Mouse (Mus musculus) spleen, adult 2 months (tissue): ENCODE data around the gene Slc29a1. TPM values are rescaled to one million over a fixed set of nuclear protein-coding genes. Genes with fewer than 3 reads are reported as not detected.

Experiments used
- DNase-seq, 2 experiments: peaks; one replicate each; pipeline versions ENCODE4 v3.0.0 to v3.0.0-alpha.2; 2012 to 2021; ENCODE audit warnings: low spot score in 2 of 2, low read depth in 1 of 2
- H3K27ac ChIP-seq: fragments of 200-500 bp; 2 replicates; pipeline ENCODE4 v1.5.1; 2012; ENCODE audit warnings: low read length, inconsistent platforms; ENCODE audit not compliant: insufficient read depth
- H3K27me3 ChIP-seq: fragments of 200-500 bp; 2 replicates; pipeline ENCODE4 v1.6.1; 2012; ENCODE audit warnings: mild to moderate bottlenecking, moderate library complexity, low read length, inconsistent platforms; ENCODE audit not compliant: control insufficient read depth, insufficient read depth
- H3K36me3 ChIP-seq: fragments of 200-500 bp; 2 replicates; pipeline ENCODE4 v1.6.1; 2012; ENCODE audit warnings: mild to moderate bottlenecking, low read length, inconsistent platforms; ENCODE audit not compliant: control insufficient read depth, insufficient read depth
- H3K4me1 ChIP-seq: fragments of 200-500 bp; 2 replicates; pipeline ENCODE4 v1.6.1; 2011; ENCODE audit warnings: inconsistent platforms; ENCODE audit not compliant: control insufficient read depth, insufficient read depth, insufficient read length
- H3K4me3 ChIP-seq: fragments of 200-500 bp; 2 replicates; pipeline ENCODE4 v1.5.1; 2011; ENCODE audit warnings: mild to moderate bottlenecking, inconsistent platforms; ENCODE audit not compliant: insufficient read depth, insufficient read length; ENCODE audit errors: extremely low read depth
- CTCF ChIP-seq: fragments of 200-500 bp; IDR thresholded peaks from 2 replicates; pipeline ENCODE4 v1.5.1; 2011; ENCODE audit warnings: mild to moderate bottlenecking, inconsistent platforms; ENCODE audit not compliant: insufficient read depth, insufficient read length, insufficient replicate concordance; ENCODE audit errors: extremely low read depth
- POLR2A ChIP-seq: fragments of 200-500 bp; IDR thresholded peaks from 2 replicates; pipeline ENCODE4 v1.6.1; 2011; ENCODE audit warnings: low read depth, low read length, inconsistent platforms
- WGBS: fragments of 180-500 bp; shearing (Covaris S2); methylation state at CpG from one replicate; pipeline ENCODE4 v1.1.7; 2018; 5-methylcytosine and 5-hydroxymethylcytosine counted together
- polyA plus RNA-seq: library from polyadenylated mRNA; depleted of rRNA; stranded (reverse); fragments of >200 nt; gene quantifications from 2 replicates; pipeline ENCODE4 v1.2.3, GENCODE M21; 2012

Slc29a1 gene
- polyA plus RNA-seq, 1 experiment = 122 TPM

DNA sequence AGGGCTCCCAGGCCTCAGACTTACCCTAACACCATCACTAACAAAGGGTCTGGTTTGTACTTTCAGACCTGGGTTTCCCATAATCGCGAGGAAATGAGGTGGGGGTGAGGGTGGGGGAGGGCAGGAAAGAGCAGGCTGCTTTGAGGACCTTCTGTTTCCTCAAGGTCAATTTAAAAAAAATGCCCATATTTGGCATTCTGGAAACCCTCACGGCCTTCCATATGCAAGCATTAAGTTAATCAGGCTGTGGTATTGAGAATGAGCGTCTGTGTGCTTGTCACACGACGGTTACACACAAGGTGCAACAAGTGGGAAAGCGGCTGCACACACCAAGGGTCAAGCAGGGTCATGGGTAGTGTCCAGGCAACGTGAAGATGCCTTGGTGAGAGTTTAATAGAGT, 12.6 kb upstream of the Slc29a1 start:
- TF ChIP-seq POLR2A (no peak), CTCF (no peak)
- no peaks in the 10 kb centered on the region for H3K4me1 ChIP-seq
- H3K27me3 ChIP-seq = no peaks in the 10 kb centered on the region
- no peak overlapping the region for H3K27ac ChIP-seq
- no peaks in the 10 kb centered on the region for H3K36me3 ChIP-seq
- DNase-seq = no peak
- WGBS = 67% methylated on average over 8 of the region's 8 CpGs
- H3K4me3 ChIP-seq = no peak overlapping the region

DNA sequence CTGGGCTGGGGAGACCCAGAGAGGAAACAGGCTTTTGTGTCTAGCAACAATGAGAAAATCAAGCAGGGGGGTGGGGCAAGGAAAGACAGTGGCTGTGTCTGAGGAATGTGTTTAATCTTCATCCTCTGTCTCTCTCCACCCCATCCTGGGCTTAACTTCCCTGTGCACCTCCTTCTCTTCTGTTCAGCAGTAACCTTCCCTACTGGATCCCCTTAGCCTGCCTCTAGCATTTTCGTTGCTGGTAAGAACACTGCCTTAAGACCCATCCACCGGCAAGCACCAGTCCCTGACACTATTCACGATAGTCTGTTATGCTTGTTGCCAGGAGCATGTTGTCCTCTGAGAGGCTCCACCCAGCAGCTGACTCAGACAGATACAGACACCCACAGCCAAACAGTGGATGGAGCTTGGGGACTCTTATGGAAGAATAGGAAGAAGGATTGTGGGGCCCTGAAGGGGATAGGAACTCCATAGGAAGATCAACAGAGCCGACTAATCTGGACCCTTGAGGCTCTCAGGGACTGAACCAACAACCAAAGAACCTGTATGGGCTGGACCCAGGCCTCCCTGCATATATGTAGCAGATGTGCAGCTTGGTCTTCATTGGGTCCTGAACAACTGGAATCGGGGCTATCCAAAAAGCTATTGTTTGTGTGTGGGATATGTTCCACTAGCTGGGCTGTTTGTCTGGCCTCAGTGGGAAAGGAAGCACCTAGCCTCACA, 10.9 kb upstream of the Slc29a1 start:
- TF ChIP-seq CTCF (no peak), POLR2A (no peak)
- H3K27ac ChIP-seq = no peak overlapping the region
- no peaks in the 10 kb centered on the region for H3K4me1 ChIP-seq
- H3K36me3 ChIP-seq = no peaks in the 10 kb centered on the region
- H3K4me3 ChIP-seq = no peak overlapping the region
- no peaks in the 10 kb centered on the region for H3K27me3 ChIP-seq
- DNase-seq = no peak
- WGBS = 62% methylated on average over 5 of the region's 5 CpGs

DNA sequence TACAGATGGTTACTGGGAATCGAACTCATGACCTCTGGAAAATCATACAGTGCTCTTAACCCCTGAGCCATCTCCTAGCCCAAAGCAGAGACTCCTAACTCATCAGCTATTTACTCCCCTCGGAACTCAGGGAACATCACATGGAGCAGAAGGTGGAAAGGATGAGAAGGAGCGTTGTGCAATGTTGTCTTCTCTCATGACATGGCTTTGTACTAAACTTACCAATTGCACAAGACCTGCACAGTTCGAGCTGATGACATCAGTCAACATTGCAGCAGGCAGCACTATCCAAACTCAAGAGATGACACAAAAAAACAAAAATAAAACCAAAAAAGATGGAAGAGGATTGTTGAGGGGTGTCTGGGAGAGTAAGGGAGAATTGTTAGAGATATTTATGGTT, 9.0 kb upstream of the Slc29a1 start:
- TF ChIP-seq POLR2A (no peak), CTCF (no peak)
- DNase-seq = no peak
- WGBS = 89% methylated on average over 4 of the region's 4 CpGs
- Histone ChIP-seq H3K36me3 (no peaks in the 10 kb centered on the region), H3K4me3 (no peak overlapping the region), H3K27ac (no peak overlapping the region), H3K4me1 (no peaks in the 10 kb centered on the region), H3K27me3 (no peaks in the 10 kb centered on the region)

- Histone ChIP-seq H3K27me3 (no peaks in the 10 kb centered on the region), H3K27ac (no peak overlapping the region), H3K4me1 (no peaks in the 10 kb centered on the region), H3K36me3 (no peaks in the 10 kb centered on the region), H3K4me3 (no peak overlapping the region)
- no peak for DNase-seq
- TF ChIP-seq POLR2A (no peak), CTCF (no peak)
- WGBS = 79% methylated on average over 15 of the region's 15 CpGs
Measured at GRCm38 (mm10) chr17:45606992-45607879, 7.8 kb upstream of the Slc29a1 start.

DNA sequence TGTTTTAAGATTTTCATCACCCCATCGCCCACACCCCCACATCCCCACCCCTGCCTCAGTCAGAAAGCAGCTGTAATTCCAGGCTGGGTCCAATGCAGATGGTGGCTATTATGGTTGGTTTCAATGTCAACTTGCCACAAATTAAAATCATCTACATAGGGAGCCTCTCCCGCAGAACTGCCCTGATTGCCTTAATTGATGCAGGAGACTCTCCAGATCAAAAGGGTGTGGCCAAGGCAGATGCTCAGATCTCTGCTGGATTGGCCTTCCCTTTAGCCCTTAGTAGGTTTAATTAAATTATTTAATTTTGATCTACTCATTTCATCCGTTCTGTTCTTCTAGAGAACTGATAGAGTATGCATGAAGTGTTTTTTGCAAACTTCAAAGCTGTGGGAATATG, 3.6 kb upstream of the Slc29a1 start:
- Histone ChIP-seq H3K36me3 (no peaks in the 10 kb centered on the region), H3K4me3 (no peak overlapping the region), H3K27me3 (no peaks in the 10 kb centered on the region), H3K4me1 (0 out of 2 replicates have a peak, but pooled peaks cover 3% of the 10 kb centered on the region), H3K27ac (no peak overlapping the region)
- WGBS = 86% methylated on average over 3 of the region's 3 CpGs
- DNase-seq = no peak
- TF ChIP-seq POLR2A = no peak

GRCm38 (mm10) chr17:45601877-45602304, 2.5 kb upstream of the Slc29a1 start, which contains the start of gene Mymx:
TSS of gene Mymx (minus strand) at chr17:45602102.
- TF ChIP-seq CTCF = no peak
- TF ChIP-seq POLR2A = no peak
- WGBS = 87% methylated on average over 6 of the region's 6 CpGs
- Histone ChIP-seq H3K4me3 (no peak within 1 kb of the TSS), H3K4me1 (peaks cover 5% of the 10 kb centered on the region; the same call in 1 of the 2 replicates), H3K27me3 (no peaks in the 10 kb centered on the region), H3K36me3 (no peaks in the 10 kb centered on the region), H3K27ac (no peak within 1 kb of the TSS)
- DNase-seq = no peak

- Histone ChIP-seq H3K4me3 (no peak overlapping the region), H3K27ac (no peak overlapping the region), H3K36me3 (no peaks in the 10 kb centered on the region), H3K4me1 (peaks cover 8% of the 10 kb centered on the region; the same call in 1 of the 2 replicates), H3K27me3 (no peaks in the 10 kb centered on the region)
- no peak for TF ChIP-seq POLR2A
- TF ChIP-seq CTCF = no peak
- DNase-seq = no peak
- WGBS = 89% methylated on average over 22 of the region's 22 CpGs
Measured at GRCm38 (mm10) chr17:45601325-45601724, 1.9 kb upstream of the Slc29a1 start.
